Mouse (Mus musculus): Measurements from ENCODE around the gene Cat.

Gene Cat

DNA sequence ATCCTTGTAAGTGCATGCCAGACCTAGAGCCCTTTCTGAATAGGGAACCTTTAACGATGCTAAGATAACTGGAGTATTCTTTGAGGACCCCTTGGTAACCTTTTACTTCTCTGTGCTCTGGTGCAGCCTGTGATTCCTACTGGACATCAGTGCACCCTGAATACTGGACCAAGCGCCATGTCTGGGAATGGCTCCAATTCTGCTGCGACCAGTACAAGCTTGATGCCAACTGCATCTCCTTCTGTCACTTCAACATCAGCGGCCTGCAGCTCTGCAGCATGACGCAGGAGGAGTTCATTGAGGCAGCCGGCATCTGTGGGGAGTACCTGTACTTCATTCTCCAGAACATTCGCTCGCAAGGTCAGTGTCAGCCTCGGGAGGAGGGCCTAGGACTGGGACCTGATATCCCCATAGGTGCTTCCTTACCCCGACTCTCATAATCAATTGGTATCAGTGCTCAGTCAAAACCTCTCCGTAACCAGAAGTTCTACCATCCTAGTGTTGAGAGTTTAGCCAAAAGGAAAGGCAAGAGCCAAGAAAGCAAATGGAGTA lies 45.8 kb downstream of the Cat start:
- DNase-seq (ENCODE audit: low read depth, low spot score) = no peak

DNA sequence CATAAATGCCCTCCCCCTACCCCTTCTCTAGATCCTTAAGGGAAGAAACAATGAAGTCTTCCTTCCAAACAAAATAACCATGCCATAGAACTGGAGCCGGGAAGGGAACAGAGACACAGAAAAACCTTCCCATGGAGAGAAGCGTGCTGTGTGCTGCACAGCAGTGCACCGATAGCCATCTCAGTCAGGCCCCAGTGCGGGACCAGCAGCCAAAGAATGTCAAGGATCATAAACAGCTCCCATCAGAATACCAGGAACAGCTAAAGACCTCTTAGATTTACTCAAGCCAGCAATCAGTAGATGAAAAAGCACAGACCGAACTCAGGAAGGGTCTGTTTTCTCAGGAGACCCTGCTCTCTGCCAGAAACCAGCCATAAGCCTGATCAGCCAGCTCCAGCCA lies 48.4 kb downstream of the Cat start:
- DNase-seq (ENCODE audit: low read depth, low spot score) = no peak

DNA sequence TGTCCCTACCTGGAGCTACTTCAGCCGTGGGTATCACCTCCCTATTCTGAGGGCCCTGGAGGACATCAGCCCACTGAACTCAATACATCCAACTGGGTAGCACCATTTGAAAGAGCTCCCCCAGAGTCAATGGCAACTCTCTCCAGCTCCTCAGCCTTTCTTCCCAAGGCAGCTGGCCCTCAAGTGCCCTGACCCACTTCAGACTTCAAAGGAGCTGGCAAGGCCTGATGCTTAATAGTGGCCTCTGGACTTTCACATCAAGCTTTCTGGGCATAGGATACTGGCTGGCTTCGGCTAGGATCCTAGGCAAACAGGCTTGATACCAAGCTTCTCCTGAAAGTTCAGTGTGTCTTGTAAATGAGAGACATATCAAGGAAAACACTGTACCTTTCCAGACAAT lies 49.9 kb downstream of the Cat start:
- DNase-seq (ENCODE audit: low read depth, low spot score) = no peak

DNA sequence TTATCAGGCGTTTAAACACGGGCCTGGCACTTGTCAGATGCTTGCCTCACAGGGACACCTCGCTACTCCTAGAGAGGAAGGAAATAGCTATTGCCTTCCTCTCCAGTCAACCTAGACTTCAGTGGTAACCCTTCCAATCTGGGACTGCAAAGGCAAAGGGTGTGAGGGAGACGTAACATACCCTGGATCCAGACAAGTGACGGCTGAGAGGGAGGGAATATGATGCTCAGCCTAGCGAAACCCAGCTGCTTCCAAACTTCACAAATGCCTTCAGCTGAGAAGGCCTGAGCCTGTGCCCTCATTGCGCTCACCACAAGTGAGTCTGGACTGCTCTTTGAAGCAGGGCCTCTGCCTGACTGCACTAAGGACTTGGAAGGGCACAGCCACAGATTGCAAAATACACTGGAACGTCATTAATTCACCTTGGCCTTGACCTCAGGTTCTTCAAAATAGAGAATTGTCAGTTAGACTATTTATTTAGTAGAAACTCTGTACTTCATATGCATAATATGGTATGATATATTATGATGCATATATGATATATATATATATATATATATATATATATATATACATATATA lies 52.2 kb downstream of the Cat start:
- no peak for DNase-seq (ENCODE audit: low read depth, low spot score)

DNA sequence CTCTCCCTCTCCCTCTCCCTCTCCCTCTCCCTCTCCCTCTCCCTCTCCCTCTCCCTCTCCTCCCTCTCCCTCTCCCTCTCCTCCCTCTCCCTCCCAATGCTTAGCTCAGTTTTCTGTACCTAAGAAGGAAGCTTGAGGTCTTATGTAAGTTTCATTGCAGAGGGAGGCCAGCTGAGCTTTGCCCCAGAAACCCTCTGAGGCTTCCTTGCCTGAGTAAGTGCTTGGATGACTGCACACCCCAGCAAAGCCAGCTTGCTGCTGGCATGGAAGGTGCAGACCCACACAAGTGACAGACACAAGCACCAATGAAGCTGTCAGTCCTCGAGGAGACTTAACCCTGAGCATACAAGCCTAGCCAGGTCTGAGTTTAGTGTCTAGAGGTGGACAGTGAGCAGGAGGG lies 54.2 kb downstream of the Cat start:
- DNase-seq (ENCODE audit: low read depth, low spot score) = no peak

DNA sequence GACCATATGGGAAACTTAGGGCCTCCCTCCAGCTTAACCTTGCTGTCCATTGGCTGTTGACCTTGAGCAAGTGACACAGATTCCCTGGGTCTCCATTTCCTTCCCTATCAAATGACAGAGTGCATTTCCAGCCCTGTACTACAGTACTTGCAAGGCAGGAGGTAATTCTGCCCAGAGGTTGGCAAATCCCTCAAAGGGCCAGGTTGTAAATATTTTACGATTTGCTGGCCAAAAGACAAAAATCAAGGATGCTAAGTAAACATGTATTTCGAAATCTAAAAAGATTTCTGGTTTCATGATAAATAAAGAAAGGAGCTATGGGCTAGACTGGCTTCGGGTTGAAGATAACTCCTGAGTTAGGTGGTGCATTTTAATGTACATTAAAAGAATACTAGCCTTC lies 56.6 kb downstream of the Cat start:
- DNase-seq (ENCODE audit: low read depth, low spot score) = no peak

DNA sequence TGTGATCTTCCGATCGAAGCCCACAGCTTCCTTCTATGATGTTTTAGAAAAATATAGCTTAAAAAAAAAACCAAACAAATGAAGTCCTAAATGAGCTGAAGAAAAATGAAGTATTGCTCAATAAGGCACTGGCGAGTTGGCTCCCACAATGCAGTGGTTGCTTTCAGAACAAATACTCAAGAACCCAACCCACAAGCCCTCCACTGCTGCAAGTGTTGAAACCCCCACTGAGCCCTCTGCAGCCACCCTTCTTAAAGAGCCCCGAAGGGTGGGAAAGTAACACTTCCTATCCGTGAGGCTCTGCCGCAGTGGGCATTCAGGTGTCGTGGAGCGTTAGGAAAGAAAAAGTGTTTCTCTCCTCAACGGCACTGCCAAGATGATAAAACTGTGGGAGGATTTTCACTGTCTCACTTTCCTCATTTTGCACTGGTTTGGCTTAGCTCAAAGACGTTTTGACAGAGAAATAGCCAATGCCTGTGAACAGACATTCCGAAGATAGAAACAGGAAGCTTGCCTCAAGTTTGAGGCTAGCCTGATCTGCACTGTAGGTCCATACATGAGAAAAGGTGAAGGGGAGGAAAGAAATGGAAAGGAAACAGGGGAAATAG lies 59.4 kb downstream of the Cat start:
- DNase-seq (ENCODE audit: low read depth, low spot score) = no peak

DNA sequence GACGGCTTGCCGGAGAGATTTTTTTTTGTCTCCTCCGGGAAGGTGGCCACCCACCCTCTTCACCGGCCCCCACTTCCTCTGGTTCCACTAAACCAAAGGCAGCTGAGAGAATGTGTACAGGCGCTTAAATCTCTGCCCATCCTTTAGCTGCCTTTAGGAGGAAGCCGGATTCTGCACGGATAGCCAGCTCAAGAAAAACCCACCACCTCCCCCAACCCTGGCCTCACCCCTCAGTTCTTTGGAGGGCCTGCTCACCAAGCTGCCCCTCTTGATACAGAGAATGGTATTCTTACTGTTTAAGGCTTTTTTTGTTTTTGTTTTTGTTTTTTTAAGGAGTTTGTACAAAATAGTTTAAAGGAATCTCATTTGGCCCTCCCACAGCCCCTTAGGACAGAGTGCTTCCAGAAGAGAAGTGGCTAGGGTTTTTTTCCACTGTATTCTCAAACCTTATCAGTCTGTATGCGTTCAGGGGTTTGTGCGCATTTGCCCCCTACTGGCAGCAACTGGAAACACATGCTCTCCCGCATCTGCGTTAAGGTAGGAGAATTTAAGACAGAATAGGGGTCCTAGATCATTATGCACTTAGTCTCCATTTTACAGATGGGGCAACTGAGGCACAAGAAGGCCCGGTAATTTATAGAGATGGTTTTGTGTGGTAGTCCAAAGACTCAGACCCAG lies 60.5 kb downstream of the Cat start:
- peak; percentile 37 for DNase-seq (ENCODE audit: low read depth, low spot score)

DNA sequence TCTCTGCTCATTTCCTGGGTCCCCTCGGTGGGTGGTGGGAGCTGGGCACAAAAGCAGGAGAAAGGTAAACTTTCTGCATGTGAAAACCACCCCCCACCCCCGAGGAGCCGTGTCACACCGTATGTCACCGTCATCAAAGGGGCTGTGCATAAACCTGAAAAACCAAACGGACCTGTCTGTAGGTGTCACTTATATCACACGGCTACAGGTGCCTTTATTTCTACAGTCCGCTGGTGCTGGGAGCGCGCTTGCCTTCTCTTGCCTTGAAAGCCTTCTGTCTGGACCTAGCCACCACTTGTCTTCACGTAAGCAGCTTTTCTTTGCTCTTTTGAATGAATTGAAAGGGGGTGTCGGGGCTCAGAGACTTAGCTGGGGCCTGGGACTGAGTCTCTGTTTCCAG lies 61.1 kb downstream of the Cat start:
- no peak for DNase-seq (ENCODE audit: low read depth, low spot score)

DNA sequence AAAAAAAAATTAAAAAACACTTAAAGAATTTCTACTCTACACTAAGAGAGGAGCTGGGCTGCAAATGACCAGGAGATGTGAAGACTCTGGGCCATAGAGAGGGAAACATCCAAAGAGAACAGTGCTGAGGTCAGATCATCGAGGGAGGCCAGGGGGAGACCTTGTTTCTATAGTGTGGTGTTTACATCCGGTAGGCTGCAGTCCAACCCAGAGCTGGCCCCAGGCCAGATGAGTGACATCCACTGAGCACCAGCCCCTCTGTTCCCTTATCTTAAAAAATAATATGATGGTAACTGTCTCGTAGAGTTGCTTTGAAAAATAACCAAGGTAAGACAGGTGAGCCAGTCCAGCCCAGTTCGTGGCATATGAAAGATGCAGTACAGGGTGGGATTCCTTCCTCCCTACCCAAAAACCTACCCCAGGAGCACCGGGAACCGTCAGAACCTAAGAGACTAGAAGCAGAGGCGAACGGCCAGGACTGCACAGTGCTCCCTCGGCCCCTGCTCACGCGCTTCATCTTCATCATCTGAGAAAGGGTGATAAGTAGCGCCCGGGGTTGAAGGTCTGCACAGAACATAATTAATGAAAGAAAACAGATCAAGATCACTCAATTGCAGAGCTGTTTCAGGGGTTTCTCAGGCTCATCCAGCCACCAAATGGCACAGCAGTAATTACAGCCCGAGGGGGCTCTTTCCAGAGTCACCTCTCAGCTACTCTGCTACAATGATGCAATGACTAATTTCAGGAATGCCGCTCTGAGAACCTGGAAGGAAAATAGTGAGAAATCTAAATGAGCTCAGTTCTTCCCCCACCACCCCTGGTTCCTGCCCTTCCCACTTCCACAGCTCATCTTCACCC lies 64.1 kb downstream of the Cat start:
- DNase-seq (ENCODE audit: low read depth, low spot score) = no peak

DNA sequence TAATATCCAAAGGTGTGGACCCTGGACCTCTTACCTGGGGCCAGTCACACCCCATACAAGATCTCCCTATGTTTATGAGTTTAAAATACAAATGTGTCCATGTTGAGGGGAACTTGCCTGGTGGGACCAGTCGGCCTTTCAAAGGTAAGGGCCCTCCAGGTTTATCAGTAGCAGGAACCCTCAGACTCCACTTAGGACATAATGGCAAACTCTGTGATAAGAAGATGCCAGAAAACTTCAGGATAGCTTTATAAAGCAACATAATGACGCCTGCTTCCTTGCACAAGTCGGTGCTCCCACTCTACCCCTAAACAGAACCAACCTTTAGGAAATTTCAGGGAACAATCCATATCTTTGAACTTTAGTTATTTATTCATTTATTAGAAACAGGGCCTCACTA lies 69.2 kb downstream of the Cat start:
- no peak for DNase-seq (ENCODE audit: low read depth, low spot score)

DNA sequence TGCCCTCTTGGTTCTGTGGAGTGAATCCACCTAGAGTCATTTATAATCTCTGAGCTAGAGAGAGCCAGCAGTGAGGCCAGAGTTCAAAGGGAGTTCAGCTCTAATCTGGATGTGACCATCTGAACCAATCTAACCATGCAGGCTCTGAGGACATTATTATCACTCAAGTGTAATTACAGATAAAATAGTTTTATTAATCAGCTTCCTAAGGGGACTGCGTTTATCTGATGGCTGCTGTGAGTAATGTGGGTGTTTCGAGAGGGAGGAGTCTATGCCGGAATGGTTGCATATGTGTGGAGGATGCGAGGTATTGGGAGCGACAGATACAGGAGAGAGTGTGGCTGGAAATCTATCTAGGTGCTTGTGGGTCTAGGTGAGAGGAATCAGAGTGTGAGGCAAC lies 71.6 kb downstream of the Cat start:
- no peak for DNase-seq (ENCODE audit: low read depth, low spot score)

DNA sequence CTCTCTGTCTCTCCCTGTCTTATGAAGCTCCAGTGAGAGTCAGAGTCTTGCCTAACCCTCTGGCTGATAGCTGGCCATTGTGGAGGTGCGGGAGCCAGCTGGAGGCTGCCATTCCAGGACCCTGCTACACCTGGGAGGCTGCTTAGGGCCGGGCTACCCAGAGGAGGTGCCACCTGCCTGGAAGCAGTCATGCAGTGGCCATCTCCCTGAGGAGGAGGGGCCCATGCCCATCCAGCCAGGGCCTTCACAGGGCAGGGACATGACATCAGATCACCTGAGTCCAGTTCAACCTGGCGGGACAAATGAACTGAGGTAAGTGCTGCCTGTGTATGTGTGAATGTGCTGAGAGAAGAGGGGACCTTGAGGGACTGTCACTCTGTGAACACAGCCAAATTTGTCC lies 73.1 kb downstream of the Cat start:
- no peak for DNase-seq (ENCODE audit: low read depth, low spot score)

DNA sequence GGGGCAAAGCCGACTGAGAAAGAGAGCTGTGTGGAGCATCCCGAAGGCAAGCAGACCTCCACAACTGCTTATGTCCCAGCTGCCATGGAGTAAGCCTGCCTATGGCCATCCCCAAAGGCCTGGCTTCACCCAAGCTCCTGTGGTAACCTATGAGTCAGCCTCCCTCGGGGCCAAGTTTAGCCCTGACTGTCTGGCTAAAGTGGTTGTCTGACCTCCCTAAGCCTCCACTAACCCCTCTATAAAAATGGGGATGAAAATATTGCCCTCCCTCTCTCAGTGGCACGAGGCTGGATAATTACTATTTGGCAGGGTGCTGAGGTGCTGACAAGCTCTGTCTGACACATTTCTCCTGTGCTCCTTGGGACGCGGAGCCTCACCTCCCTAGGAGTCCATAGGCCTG lies 73.6 kb downstream of the Cat start, which contains the start of gene Elf5:
Gene Elf5, plus strand, starts transcription at position 341 of the 400 bp plus-strand sequence.
- DNase-seq (ENCODE audit: low read depth, low spot score) = no peak

DNA sequence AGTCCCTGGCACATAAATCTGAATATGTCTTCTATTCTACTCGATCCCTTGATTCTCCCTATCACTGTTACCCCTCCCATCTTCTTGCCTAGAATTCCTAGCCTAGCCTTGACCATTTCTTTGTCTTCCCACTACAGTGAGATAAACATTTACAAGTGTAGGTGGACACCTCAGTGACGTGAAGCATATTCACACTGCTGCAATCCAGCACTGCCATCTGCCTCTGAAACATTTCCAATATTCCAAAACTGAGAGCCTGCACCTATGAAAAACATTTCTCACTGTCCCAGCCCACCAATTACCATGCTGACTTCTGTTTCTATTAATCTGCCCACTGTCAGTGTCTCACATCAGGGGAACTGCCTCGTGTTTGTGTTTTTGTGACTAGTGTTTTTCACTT lies 78.7 kb downstream of the Cat start:
- DNase-seq (ENCODE audit: low read depth, low spot score) = no peak

Measured in CD4-positive helper T cell, adult 2 months (primary cell).